Mouse (Mus musculus) liver, adult 2 months (tissue): ENCODE results near the gene Ick.

Source experiments
- CTCF ChIP-seq: fragments of 200-500 bp; IDR thresholded peaks from 2 replicates; pipeline ENCODE4 v1.5.1; 2011; ENCODE audit warnings: low read depth, low read length, control low read depth
- POLR2A ChIP-seq: fragments of 200-500 bp; IDR thresholded peaks from 2 replicates; pipeline ENCODE4 v1.6.1; 2011; ENCODE audit warnings: low read length, control low read depth; ENCODE audit not compliant: insufficient read depth; ENCODE audit errors: extremely low read depth

- TF ChIP-seq POLR2A (no peak), CTCF (no peak)
Measured at GRCm38 (mm10) chr9:78121985-78122384, 13.0 kb downstream of the Ick start.
